Mouse (Mus musculus): ENCODE results near the gene Plcb3. TPM values are rescaled to one million over a fixed set of nuclear protein-coding genes. Genes with fewer than 3 reads are reported as not detected.

Plcb3 gene
- total RNA-seq, 1 experiment from 2014 or later: 59.8 TPM

DNA sequence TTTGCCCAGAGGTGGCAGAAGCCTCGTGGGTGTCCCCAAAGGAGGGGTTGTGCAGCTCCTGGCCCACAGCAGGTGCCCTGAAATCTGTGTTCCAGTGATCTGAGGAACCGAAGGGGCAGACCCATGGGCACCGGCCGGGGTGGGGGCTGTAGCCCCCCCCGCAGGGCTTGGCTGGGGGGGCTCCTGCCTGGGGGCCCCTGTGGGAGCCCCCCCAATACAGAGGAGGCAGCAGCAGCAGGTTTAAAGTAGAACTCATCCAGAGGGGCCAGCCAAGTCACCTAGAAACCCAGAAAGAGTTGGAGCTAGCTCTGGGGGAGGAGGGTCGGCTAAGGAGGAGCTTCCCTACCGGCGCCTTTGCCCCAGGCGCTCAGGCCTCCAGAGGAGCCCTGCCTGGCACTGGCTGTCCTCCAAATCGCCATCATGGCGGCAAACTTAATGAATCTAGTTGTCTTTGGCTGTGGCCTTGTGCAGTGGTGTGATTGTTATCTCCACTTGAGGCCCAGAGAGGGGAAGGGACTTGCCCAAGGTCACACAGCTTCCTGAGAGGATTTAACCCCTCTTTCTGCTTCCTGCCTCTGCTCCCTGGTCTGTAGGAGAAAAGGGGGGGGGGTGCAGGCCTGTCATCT lies 5.7 kb downstream of the Plcb3 start:
- DNase-seq: no peak

DNA sequence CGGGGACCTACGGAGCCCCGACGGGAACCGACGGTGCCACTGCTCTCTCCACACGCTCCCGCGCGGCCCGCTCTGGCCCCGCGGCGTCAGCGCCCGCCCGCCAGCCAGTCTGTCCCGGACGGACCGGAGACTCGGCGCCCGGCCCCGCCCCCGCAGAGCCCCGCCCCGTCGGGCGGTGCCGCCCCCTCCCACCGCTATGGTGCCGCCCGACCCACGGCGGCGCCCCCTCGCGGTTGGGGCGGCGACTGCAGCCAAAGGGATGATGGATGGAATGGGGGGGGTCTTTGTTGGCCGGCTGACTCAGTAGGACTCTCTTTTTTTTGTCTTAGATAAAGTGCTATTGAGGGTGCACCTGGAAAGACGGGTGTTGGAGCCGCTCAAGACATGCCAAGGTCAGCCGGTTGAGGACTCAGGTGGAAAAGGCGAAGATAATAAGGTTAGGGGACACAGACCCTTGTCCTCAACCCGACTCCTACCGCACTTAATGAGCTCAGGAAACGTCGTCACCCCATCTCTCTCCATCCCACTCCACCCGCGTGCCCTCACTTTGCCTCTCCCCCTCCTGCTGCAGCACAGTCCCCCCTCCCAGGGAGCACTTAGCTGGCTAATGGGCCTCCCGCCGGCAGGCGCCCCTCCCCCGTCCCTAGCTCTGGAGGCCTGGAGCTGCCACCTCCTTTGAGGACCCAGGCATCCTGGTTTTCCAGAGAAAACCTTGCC lies 6.4 kb downstream of the Plcb3 start:
- DNase-seq: peak; percentile 89

DNA sequence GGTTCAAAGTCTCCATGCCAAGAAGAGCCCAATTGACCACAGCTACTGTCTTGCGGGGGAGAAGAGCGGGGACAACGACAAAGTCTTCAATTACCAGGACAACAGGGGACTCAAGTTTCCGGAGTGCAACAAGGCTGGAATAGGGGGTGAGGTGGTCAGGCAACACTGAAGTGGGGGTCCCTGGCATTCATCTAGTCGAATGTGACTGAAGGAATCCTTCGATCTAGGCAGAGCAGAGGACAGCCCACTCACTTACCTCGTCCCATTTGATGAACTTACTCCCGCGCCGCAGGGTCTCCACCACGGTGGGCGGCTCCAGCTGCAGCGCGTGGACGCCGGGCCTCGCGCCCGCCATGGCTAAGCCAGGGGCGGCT lies 7.0 kb downstream of the Plcb3 start:
- DNase-seq: no peak

DNA sequence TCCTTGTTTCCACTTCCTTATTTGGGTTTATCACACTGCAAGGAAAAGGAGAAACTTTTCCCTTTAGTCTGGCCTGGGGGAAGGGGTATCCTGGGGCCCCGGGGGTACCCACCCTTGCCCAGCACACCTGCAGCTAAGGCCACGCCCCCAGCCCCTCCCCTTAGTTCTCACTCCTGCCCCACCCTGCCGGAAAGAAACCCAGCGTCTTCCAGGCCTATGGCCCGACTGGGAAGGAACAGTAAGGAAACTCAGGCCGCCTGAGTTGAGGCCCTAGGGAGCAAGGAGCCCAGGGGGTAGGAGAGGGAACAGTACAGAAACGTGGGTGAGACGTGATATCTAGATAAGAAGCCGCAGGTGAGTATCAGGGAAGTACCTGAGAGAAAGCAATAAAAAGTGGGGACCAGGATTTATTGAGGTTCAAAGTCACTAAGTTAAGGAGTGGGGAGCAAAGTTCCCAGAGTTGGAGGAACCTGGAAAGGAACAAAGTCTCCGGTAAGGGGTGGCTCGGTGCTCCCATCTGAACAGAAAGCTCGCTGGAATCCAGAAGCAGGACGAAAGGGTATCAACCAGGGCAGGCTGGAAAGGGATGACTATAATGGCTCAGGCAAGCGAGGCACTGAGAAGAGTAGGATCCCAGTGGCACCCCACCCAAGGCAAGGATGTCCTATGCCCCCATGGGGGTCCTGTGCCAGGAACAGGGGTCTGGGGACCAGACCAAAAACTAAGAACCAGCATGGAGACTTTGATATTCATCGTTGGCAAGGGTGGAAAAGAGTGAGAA lies 7.6 kb downstream of the Plcb3 start:
- no peak for DNase-seq

DNA sequence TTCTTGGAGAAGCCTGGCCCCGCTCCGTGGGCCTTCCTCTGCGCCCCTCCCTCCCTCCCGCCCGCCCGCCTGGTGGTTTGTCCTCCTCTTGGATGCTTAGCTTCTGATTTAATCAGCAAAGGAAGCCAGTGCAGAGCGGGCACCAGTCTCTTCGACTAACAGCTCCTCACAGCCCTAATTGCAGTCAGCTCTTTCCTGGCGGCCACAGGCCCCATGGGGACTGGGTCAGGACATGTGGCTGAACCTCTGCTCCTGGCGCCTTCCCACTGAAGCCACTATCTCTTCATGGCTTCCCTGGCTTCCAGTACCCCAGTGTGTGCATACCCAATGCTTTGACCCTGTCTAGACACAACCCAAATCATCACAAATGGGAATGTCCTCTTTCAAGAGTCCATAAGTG lies 19.8 kb downstream of the Plcb3 start:
- DNase-seq: no peak

DNA sequence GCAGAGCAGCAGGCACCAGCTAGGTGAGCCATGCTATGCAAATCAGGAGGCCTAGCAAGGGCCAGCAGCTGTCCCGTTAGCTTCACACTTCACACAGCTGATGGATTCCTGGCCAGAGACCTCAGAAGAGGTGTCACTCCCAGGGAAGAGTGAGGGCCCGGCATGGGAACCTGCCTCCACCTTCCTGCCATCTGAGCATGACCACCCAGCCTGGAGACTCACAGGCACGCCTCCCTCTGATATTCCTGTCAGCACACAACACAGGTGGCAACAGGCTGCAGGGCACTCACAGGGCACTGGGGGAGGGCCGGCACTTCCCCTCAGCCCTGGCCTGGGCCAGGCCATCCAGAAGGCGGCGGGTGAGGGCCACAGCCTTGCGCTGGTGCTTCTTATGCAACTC lies 20.8 kb downstream of the Plcb3 start:
- DNase-seq: no peak

DNA sequence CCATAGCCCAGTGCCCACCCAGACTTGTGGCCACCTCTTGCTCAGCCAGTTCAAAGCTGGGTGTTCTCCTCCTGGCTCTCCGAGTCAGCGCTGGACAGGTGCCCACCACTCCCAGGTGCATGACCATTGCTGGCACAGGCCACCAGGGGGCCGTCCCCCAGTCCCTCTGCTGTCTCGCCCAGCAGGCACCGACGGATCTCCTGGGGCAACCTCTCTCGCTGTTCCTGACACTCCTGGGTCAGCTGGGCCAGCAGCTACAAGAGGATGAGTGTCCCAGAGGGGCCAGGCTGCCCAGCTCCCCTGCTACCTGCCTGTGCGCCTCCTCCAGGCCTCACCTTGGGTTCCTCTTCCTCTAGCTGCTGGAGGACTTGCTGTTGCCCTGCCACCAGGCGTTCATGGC lies 22.2 kb downstream of the Plcb3 start:
- DNase-seq: peak; percentile 65

DNA sequence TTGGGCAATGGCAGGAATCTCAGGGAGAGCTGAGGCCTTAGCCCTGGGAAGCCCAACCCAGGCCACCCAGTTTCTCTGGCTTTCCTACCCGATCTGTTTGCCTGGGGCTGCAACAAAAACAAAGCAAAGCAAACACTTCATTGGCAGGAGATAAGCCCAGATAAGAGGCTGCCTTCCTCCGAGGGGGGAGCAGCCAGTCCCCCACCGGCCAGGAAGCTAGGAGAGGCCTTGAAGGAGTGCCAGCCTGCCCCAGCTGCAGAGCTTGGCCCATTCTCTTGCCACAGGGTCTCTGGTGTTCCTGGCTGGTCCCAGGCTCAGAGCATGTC lies 23.6 kb downstream of the Plcb3 start:
- peak; percentile 73 for DNase-seq

DNA sequence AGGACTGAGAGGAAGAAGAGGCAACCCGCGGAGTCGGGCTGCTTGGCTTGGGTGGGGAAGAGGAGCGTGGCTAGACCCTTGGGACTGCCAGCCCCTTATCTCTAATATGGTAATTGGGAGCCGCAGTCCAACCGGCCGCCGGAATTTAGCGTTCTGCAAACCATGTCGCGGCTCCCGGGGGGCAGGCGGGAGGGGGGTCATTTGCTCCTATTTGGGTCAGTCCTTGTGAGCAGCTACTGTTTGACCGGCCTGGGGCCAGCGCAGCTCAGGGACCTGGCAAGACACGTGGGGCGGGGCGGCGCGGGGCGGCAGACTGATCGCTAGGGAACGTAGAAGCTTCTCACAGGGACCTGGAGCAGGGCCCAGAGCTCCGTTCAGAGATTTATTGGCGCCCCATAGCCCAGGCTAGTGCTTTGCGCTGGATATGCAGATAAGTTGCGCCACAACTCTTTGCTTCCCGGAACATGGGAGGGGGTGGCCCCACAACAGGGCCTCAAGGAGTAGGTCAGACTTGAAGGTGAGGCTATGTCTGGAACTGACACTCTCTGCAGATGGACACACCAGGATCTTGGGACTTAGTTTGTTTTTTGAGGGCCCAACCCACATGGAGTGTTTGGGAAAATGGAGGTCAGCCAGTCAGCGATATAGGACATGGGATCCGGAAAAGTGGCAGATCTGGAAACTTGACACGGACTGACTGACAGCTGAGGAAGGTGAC lies 24.1 kb downstream of the Plcb3 start:
- peak; percentile 88 for DNase-seq

DNA sequence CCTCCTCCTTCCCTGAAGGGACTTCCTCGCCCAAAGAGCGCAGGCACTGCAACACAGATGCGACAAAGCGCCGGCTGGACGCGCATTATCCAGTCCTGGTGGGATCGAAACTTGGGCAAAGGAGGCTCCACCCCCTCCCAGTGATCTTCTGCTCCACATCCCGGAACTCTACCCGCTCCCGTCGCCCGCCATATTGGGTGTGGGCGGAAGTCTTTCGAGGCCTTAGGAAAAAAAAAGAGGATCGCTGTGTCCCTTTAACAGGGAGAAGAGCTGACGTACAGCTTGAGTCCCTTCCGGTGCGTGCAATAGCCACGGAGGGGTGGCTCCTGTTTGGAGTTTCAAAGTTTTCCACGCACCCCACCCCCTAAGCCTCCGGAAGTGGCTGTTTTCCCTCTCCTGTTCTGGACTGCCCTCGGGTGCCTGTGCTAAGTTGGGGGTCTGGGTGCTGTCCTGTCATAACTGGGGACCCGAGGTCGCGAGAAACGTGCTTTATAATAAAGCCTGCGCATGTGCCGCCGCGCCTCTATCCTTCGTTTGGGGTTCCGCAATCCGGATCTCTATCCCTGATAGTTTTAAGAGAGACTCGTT lies 24.8 kb downstream of the Plcb3 start:
- DNase-seq: peak; percentile 92

DNA sequence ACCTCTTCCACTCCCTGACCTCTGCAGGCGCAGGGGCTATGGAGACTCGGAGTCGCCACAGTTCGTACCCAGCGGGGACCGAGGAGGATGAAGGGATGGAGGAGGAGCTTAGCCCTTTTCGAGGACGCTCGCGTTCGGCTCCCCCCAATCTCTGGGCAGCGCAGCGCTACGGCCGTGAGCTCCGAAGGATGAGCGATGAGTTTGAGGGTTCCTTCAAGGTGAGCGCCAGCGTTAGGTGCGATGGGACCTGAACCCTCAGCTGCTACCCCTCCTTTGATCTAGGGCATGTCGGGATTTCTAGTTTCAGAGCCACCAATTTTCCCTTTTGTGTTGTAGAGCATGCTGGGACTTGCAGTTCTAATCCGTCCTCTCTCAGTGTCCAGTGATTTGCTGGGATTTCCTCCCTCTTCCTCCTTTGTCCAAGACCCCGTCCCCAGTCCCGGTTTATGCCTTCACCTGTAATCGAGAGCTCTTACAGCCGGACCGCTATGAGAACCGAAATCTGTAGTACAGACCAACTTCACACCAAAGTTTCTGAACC lies 25.6 kb downstream of the Plcb3 start:
- peak; percentile 61 for DNase-seq

DNA sequence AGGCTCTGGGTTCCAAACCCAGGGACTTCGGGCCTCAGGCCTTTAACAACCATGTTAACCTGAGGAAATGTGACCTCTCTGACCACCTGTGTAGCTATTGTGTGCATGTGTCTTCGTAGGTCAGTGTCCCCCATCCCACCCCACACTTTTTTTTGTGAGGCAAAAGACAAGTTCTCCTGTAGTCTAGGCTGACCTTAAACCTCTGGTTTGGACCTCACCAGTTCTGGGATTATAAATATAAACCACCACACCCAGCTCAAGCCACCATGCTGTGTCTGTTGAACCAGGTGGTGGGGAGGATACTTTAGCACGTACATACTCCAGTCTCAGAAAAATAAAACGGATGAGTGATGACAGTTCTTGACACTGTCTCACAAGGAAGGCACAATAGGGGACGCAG lies 26.3 kb downstream of the Plcb3 start:
- DNase-seq: no peak

DNA sequence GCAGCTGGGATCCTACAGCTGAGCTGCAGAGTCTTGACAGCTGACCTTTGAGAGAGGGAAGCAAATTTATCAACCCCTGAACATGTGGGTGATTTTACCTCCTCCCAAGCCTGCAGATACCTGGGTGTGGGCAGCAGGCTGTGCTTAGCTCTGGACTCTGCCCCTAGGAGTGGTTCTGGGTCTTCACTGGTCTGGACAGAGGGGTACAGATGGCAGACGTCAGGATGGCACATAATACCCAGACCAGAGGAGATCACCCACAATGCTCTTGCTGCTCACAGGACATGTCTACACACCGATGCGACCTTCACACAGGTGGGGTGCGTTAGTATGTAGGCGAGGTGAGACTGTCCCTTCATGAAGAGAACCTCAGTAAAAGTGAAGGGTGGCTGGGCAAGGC lies 26.7 kb downstream of the Plcb3 start:
- DNase-seq: no peak

DNA sequence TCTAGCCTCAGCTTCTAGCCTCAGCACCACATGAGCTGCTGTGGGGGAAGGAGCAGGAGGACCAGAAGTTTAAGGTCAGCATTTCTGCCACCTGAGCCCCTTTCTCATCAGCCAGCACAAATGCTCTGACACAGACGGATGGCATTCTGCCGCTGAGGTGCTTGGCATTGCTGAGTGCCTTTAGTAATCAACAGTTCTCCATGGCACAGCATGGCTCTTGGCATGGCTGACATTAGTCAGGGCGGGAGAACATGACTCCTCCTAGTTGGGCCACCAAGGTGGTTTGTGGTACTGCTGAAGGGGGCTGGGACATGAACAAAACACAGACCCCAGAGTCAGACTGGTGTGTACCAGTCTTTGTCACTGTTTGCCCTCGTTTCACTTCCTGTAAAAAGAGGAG lies 28.1 kb downstream of the Plcb3 start:
- DNase-seq: no peak

DNA sequence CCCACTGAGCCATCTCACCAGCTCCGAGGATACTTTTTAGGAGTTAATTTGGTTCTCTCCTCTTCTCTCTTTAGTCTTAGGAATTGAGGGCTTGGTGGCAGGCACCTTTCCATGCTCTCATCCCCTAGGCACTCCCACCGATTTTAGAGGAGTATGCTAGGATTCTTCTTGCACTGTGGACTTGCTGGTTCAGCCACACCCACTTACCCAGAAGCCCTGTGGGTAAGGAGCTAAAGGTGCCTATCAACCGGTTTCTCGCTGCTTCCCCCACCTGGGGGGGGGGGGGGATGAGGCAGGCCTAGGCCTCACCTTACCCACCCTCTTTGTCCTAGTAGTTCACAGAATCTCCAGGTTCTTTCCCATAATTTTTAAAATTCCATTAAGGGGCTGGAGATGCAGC lies 28.5 kb downstream of the Plcb3 start:
- DNase-seq: no peak

DNA sequence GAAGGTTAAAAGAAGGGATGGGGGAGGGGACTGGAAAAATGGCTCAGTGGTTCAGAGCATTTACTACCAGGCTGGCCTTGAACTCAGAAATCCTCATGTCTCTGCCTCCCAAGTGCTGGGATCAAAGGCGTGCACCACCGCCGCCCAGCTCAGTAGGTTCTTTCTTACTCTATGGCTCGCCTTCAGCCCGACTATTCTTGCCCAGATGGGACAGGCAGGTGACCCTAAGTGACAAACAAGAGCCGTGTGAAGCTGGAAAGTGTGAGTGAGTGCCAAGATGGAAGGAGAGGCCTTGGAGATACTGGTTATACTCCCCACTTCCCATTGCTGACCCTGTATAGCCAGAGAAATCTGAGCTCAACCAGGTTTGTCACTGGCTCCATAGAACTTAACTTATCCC lies 32.6 kb downstream of the Plcb3 start:
- DNase-seq: no peak

DNA sequence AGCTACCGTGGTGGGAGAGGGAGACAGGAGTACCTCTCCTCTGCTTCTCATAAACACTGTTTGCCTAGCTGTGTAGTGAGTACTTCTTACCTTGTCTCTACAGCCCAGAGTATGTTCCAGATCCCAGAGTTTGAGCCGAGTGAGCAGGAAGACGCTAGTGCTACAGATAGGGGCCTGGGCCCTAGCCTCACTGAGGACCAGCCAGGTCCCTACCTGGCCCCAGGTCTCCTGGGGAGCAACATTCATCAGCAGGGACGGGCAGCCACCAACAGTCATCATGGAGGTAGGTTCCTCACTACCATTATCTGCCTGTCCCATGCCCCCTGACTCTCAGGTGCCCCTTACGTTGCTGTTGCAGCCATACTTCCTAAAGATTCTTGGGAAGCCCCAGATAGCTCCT lies 33.5 kb downstream of the Plcb3 start:
- no peak for DNase-seq

DNA sequence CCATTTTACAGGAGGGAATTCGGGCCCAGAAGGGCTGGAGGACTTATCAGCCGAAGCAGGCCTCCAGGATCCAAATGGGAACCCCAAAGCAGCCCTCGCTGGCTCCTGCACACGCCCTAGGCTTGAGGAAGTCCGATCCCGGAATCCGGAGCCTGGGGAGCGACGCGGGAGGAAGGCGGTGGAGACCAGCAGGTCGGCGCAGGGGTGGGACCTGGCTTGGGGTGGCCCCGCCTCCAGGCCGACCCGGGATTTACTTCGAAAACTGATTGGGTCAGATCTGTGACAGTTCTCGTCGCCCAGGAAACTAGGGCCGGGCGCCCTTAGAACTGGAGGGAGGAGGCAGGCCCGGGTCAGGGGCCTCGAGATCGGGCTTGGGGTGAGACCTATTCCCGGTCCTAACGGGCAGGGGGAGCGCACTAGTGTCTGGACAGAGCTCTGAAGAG lies 34.0 kb downstream of the Plcb3 start, which contains the start of gene Gpr137:
Gpr137 (minus strand) TSS at position 232 of the 443 bp plus-strand sequence.
- peak; percentile 94 for DNase-seq

DNA sequence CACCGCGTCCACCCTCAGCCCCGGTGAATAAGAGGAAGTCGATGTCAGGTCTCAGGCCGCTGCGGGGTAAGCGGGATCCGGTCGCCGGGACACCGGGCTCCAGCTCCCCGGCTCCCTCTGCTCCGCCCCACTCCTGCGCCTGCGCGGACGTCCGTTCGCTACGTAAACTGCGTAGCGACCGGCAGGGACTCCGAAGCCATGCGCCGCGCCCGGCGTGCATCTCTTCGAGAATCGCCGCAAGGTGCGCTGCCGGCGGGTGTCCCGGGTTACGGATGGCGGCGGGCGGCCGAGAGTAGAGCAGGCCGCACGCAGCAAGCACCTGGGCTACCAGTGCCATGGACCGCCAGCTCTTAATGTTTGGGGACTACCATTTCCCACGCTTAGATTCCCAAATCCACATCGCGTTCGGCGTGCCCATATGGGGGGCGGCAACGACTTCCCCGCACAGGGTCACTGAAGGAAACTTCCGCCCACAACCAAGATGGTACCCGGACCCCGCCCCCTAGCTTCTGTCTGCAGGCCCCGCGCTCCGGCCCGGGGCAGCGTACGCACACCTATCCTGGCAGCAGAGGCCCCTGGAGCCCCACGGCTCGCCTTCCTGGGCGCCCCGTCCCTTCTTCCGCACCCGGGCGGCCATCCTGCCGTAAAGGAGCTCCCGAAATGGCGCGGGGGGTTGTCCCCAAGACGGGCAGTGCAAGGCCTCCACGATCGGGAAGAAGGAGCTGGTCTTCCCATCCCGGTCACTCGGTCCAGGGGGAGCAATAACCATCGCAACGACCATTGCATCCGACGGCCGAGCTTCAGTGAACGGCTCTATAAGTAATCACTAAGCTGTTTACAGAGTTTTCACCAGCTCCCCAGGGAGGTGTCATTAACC lies 34.7 kb downstream of the Plcb3 start, which contains the start of gene Bad:
Bad (plus strand) TSS at position 490 of the 877 bp plus-strand sequence.
- DNase-seq: peak; percentile 97

DNA sequence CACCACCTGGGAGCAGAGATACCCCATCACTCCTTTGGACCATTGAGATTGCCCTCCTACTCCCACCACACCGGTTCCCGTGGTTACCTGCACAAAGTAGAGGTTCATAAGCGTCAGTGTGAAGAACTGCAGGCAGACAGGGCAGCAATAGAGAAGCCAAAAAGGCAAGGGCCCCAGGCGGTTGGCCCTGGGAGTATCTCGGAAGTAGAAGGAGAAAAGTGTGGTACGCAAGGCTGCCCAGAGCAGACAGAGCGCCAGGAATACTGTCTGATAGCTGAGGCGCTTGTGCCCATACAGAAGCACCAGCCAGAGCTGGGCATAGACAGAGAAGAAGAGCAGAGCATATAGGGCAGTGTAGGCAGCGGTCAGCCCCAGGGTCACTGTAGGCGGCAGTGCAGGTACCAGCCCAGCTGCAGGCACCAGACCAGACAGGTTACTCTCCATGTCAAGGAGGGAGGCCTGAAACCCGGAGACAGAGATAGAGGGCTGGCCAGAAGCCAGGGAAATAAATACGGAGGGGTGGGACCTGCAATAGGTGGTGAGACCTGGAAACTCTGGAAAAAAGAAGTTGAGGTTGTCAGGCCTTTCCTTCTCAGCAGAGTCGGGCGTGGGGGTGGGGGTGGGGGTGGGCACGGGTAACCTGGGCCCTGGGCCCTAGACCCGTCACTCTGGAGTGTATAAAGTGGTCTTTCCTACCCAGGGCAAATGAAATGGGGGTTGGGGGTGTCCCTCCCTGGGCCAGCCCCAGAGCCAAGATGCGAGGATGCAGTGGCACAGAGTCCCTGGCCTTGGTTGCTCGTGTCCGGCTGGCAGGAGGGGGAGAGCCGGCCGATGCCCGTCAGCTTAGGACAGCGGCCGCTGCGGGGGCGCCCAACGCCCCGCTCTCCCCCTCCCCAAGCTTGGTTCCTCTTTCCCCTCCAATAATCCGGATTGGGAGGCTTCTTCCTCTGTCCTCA lies 35.6 kb downstream of the Plcb3 start:
- no peak for DNase-seq

Data from adrenal gland, postnatal 25 days (tissue).